Mouse (Mus musculus) lung, postnatal 25 days (tissue): ENCODE data around the gene Uck2.
A peak's percentile ranks its signal among the peaks of the same experiment; 100 is the strongest.

Experiments
- DNase-seq: peaks from one replicate; pipeline ENCODE4 v3.0.0; 2022; ENCODE audit warnings: low spot score

Uck2 gene

DNA sequence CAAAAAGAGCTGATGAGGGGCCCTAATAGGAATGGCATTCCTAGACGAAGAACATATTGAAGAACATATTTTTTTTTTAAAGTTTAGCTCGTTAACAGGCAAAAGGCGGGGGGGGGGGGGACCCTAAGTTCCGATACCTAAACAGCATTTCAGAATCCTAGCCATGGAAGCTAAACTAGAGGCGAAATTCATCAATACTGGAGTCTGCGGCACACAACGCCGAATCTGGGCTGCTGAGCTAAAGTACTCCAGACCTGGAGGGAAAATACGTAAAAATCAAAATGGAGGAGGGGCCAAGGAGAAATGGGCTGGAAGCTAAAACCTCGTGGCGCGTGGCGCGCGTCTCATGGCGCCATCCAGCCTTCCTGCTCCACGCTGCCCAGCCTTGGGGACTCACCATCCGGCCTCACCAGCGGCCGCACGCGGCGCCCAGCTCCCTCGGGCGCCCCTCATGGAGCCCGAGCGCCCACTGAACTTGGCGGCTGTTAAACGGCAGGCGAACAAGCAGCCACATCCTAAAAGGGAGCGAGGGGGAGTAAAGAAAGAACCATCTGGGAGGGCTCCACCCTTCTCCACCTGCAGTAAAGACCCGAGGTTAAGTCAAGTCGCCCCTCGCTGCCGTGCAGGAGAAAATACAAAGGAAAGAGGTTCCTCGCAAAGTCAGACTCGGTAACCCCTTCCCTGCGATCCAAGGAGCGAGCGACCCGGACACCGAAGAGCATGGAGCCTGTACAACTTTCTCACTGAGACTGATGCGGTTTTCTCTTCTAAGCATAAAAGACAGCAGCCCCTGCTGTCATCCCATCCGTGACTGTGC lies 1.5 kb downstream of the Uck2 start:
- DNase-seq, result peak; percentile 37

DNA sequence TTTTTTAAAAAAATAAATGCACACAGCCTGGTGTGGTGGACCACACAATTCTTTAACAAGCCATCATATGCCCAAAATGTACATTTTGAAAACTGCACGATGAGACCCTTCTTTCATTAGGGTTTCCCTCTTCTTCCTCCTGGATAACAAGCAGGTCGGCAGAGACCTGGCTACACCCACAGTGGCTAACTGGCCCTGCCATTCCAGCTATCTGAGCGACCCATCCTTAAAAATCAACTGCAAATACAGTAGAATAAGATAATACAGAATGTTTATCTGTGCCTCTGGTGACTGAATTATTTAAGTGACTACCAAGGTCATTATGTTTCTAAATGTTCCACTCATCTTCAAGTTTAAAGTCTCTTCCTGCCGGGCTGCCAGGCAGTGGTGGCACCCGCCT lies 2.4 kb downstream of the Uck2 start:
- no peak for DNase-seq

DNA sequence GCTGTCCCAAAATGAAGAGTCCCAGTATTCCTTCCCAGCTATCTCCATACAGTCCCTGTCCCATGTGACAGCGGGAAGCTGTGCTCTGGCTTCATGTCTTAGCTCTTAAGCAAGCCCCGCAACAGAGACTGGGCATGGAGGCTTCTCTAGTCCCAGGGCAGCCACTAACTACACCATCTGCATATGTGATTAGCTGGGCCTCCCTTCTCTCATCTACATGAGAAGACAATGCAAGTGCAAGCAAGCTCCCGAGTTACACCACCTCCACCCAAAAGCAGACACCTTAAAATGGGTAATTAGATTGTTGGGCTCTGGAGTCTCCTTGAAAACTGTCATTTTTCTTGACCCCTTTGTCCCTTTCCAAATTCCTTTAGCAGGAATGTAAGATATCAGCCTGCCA lies 3.0 kb downstream of the Uck2 start:
- no peak for DNase-seq

- no peak for DNase-seq
These were observed 5.1 kb downstream of the Uck2 start for GRCm38 (mm10) chr1:167280061-167280460.

DNA sequence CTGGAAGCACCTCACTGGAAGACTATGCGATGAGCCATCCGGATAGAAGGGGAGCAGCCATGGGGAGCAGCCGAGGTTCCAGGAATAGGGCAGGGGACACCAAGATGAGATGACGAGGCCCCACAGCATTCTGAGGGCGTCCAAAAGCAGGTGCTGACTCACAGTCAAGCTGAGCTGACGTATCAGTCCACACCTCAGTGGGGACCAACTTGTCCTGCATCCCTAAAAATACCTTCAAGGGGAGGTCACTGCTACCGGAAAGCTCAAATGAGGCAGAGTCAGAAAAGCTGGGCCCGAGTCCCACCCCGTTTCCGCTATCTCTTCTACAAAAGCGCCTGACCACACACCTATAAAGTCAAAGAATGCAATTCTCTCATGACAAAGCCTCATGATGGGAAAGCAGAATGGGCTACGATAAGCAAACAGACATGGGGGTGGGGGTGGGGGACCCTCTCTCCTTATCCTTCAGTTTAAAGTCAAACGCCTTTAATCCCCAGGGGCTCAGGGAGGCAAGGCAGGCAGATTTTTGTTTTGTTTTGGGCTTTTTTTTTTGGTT lies 5.9 kb downstream of the Uck2 start:
- no peak for DNase-seq

GRCm38 (mm10) chr1:167278395-167278794 lies 6.7 kb downstream of the Uck2 start:
- DNase-seq, result no peak

DNA sequence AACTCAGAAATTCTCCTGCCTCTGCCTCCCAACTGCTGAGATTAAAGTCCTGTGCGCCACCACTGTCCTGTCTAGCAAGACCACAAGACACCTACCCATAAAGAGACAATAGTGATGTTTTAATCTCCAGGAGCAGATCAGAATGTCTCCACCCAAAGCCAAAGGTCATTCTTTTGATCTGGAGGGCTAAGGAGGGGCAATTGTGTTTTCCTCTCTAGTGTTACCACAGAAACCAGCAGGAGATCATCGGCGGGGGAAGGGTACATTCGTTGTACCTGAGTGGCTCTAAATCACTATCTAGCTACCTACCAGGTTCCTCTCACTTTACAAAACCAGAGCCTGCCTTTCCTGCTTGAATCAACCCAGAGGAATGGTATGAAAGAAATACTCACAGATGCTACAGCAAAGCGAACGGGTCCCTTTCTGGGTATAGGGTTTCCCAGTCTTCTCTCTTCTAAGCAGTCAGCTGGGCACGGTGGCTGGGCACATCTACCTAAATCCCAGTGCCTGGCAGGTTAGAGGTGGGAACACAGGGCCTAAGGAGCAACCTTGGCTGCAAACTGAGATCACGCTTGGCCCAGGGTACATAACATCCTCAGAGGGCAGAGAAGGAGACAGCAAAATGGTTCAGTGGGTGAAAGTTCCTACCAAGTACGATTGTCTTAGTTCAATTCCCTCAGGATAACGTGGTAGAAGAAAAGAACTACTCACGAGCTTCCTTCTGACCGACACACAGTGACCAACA lies 10.3 kb downstream of the Uck2 start:
- no peak for DNase-seq

GRCm38 (mm10) chr1:167273380-167274163 lies 11.5 kb downstream of the Uck2 start:
- no peak for DNase-seq

DNA sequence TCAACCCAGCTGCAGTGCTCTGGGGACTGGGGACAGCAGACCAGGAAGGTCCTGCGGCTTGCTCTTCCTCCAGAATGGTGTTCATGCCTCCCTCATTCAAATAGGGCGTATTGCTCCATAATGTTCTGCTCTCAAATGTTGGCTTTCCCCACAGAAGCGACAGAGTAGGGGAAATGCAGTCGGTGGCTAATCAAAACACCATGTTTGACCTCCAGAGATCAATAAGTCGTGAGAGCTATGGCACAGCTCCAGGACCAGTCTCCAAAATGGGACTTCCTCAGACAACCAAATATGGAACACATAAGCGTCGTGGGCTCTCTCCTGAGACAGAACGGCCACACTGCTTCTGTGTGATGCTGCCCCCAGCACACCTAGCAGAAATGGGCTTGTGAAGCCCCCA lies 13.3 kb downstream of the Uck2 start:
- peak; percentile 32 for DNase-seq

- DNase-seq, result no peak
These were observed 13.8 kb downstream of the Uck2 start for GRCm38 (mm10) chr1:167271304-167271703.

- peak; percentile 51 for DNase-seq
These were observed 14.6 kb downstream of the Uck2 start for GRCm38 (mm10) chr1:167270342-167271111.

DNA sequence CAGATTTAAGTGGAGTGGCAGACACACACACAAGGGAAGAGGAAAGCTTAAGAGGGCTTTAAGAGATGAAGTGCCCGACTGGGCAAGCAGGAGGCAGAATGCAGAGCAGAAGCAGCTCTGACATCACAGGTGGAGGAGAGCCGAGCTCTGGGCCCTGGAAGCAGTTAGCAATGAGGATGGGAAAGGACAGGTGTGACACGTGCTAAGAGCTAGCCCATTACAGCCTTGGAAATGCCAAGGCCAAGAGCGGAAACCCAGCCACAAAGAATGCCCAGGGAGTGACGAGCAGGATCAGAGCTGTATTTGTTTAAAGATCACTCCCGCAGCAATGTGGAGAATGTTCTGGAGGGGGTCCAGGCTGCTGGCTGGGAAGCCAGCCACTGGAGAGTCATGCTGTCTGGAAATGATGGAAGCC lies 15.3 kb downstream of the Uck2 start:
- DNase-seq, result peak; percentile 85

DNA sequence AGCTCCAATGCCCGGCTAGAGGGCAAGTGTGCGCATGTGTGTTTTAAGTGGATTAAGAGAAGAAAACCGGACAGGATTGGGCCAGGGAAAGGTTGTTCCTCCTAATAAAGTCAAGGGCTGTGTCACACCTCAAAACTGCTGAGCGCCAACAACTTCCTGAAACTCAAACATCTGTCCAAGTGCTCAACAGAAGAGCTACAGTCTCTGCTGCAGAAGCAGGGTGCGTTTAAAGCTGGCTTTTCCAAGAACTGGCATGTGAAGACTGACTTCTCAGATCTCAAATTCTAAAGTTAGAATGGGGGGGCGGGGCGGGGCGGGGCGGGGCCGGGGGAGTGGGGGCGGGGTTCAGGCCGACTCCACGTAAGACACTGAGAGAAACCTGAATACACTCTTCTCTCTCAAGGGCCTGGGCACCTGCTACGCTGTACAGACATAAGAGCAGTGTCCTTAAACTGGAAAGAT lies 15.7 kb downstream of the Uck2 start:
- peak; percentile 67 for DNase-seq

- no peak for DNase-seq
These were observed 16.6 kb downstream of the Uck2 start for GRCm38 (mm10) chr1:167268360-167269063.

DNA sequence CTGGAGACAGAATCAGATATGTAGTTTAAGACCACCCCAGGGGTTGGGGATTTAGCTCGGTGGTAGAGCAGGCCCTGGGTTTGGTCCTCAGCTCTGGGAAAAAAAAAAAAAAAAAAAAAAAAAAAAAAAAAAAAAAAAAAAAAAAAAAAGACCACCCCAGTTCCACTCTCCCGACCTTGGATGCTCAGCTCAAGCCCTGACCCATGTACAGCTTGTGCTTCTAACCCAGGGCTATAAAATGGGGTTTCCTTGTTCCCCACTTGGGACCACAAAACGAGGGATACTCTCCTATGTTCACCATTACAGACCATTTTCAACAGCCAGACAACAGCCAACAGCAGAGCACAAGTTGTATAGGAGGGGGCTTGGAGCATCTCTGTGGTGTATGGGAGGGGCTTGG lies 18.4 kb downstream of the Uck2 start:
- no peak for DNase-seq

- DNase-seq, result no peak
These were observed 19.8 kb downstream of the Uck2 start for GRCm38 (mm10) chr1:167265366-167265765.

DNA sequence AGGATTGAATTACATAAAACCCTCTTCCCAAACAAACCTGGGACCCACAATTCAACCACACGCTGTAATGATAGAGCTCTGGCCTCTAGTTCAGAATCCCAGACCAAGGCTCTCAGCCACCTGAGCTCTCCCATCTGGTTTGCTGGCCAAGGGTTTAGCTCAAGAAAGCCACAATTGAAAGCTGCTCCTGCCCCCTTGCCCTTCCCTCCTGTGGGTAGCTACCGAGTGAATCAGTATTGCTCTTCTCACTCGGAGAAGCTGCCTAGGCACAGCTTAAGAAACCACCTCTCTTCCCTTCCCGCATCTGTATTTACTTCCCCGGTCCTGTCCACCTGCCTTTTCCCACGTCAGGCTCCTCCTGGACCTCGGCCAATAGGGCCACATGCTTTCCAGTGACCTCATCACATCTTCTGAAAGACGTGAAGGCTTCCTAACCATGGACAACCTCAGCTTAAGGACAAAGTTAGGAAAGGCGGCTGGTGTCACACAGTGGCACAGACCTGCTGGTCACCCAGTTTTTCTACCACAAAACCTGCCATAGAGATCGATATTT lies 22.6 kb downstream of the Uck2 start:
- no peak for DNase-seq

DNA sequence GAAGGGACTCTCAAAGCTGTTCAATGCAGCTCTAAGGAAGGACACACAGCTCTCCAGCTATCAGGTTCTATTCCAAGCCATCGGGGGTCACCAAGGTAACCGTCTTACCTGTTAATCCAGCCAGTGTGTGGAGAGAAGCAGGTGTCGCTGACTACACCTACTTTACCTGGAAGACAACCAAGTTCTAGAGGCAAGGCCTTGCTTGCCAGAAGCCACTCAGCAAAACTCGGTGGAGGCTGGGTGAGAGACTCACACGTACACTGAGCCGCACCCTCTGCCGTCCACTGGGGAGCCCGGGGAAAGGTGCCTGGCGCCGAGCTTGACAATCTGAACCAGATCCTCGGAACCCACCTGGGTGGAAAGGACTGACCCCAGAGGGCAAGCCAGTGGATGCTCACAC lies 23.4 kb downstream of the Uck2 start:
- peak; percentile 79 for DNase-seq

- no peak for DNase-seq
These were observed 25.4 kb downstream of the Uck2 start for GRCm38 (mm10) chr1:167259702-167260101.

GRCm38 (mm10) chr1:167256724-167257302 lies 28.3 kb downstream of the Uck2 start:
- DNase-seq, result no peak
